Mouse (Mus musculus): ENCODE results near the gene Atp2a2.

Gene Atp2a2

DNA sequence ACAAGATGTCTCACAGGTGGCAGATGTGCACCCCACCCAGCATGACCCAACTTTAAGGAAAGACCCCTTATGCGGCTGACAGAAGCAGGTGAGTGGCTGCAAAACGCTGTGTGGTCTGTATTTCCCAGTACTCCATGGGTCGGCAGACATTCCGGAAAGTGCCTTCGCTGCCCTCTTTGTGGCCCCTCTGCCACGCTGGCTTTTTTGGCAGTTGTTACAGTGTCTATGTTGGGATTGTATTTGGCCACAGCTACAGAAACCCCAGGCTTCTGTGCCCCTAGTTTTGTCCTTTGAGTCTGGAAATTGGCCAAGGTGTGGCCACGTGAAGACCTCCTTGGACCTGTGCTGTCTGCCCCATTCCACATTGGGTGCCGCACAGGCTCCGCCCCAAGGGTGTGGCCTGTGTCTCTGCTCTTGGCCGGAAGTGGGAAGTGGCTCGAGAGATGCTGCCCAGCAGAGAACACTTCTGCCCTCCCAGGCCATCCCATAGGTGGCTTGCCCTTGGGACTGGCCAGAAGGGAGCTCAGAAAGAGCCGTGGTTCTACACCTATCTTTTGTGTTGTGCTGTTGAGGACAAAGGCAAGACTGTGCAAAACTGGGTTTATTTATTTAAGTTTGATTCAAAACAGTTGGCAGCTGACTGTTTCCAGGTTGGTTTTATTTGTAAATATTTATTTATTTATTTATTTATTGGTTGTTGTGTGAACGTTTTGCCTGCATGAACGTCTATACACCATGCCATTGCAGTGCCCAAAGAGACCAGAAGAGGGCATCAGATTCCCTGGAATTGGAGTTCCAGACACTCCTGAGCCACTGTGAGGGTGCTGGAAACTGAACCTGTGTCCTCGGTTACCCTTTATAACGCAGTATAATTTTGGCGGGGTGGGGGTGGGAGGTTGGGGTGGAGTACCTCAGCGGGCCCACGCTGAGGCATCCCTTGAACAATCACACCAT is 92.1 kb downstream of the Atp2a2 start:
- no peak for DNase-seq (ENCODE audit: low spot score in 2 of 2)

DNA sequence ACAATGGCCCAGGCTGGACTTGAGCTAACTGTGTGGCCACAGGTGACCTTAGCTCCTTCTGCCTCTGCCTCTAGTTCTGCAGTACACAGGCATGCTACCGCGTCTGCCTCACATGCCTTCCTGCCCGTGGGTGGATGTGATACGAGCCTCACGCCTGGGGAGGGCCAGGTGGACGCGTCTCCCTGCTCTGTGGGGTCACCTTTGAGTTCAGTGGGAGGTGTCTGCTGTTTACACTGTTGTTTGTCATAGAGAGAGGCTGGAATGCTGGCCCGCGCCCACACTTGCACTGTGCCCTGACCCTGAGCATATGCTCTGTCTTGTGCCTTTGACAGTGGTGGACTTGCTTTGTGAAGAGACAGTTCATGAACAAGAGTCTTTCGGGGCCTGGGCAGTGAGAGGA is 96.5 kb downstream of the Atp2a2 start:
- DNase-seq (ENCODE audit: low spot score in 2 of 2) = no peak
